Mouse (Mus musculus): ENCODE measurements around the gene Cdc42se2.

The Cdc42se2 gene

DNA sequence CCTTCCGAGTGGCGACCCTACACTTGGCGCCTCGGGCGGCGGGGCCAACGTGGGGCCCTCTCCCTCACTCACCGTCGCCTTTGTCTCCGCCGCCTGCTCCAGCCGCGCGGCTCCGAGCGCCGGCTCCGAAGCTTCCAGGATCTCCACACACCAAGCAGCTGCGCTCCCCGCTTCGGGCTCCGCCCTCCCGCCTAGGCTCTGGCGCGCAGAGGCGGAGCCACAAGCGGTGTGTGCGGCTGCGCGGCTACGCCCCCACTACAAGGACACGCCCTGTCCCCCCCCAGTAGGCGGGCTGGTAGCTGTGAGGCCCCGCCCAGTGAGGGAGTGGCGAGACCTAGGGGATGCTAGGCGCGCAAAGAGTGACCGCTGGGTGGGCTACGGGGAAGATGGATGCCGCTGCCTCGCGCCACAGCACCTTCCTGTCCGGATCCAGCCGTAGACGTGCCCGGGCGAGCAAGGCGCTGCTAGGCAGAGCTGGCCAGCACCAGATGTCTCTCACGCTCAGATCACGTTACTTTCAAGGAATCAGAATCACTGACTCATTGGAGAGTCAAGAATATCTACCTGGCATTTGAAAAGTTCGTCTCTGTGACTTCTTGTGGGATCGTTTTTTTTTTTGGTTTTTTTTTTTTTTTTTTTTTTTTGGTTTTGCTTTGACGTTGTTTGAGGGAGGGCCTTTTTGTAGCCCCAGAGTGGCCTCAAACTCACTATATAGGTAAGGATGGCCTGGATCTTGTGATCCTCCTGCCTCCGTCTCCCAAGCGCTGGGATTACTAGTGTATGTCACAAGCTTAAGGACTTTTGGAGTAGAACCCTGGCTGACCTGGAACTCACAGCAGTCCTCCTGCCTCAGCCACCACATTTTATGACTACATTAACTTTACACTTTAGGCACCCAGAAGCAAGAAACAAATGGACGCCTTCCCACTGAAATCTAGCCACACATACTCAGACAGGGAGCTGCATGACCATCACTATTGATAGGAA lies at the start of gene Cdc42se2:
Gene Cdc42se2, minus strand, starts transcription at position 188 of the 987 bp plus-strand sequence.
- peak; percentile 94 for DNase-seq (ENCODE audit: low spot score in 2 of 2)

DNA sequence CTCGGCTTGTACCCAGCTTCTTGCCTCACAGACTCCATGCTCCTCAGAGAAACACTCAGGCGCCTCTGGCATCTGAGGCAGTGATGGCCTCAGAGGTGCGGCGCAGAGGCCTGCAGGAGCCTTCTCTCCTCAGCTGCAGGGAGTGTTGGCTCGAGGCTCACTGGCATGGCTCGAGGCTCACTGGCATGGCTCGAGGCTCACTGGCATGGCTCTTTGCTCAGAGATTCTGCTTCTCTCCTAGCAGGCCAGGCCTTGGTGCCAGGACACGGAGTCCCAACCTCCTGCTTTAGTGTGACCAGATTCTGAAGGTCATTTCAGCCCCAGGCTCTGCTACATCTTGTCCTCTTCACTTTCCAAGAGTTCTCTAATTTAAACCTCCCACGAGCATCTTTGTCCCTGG lies 48.6 kb upstream of the Cdc42se2 start:
- DNase-seq (ENCODE audit: low spot score in 2 of 2), result no peak

DNA sequence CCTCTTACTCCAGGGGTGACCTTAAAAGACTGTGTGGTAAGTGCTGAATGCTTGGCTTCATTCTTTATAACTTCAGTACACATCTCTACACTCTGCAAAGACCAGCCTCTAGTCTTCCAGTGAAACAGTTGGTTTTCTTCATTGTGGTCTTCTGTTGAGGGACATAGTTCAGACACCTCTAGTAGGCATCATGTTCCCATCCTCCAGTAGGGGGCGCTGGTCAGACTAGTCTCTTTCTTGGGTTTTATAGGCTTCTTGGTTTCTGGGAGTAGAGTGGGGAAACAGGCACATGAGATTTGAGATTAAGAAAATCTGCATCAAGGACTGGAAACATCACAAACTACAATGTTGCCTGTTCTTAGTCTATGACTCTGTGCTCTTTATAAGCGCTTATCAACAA lies 47.1 kb upstream of the Cdc42se2 start:
- DNase-seq (ENCODE audit: low spot score in 2 of 2), result peak in 1 of 2 experiments; percentile 25

DNA sequence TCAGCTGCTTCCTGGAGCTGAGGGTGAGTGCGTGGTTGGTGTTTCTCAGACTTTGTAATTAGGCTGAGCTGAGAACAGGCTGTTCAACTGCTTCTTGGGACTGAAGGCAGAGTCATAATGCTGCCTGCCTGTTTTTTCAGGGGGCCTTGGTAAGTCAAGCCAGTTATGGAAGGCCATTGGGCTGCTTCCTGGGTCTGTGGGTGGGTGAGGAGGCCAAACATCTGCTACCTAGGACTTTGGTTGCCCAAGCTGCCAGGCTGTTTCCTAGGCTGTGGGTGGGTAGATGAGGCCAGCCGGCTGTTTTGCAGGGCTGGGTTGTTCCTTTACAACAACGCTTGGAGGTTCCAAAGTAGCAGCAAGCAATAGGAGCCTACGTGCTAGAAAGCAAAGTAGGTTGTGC lies 46.4 kb upstream of the Cdc42se2 start:
- DNase-seq (ENCODE audit: low spot score in 2 of 2), result no peak

DNA sequence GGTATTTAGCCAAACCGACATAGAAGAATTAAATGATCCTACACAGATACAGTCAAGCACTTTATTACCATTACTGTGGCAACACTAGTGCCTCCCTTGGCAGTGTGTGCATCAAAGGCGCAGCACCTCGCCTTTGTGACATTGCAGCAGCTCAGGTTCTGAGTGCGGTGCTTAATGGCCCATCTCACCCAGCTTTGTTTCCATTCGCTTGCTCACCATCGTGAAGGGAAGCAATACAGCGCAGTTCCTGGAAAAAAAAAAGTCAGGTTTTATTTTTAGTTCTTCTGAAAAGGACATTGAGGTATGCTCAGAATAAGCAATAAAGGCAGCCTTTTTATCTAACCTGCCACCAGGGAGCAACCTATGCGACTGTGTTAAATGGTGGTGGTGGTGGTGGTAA lies 39.3 kb upstream of the Cdc42se2 start:
- DNase-seq (ENCODE audit: low spot score in 2 of 2), result peak; percentile 56 to 60

DNA sequence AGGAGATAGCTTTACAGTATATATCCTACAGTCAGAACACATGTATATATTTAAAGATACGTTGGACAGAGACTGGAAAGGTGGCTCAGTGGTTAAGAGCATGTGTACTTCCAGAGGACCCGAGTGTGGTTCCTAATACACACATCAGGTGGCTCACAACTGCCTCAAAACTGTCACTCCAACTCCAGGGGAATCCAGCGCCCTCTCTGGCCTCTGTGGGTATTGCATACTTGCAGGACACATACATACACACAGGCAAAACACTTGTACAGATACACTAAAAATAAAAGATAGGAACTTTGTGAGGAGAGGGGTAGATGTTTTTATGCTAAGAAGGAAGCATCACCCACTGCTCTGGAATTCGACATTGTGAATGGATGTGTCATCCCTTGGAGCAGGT lies 38.3 kb upstream of the Cdc42se2 start:
- DNase-seq (ENCODE audit: low spot score in 2 of 2), result no peak

DNA sequence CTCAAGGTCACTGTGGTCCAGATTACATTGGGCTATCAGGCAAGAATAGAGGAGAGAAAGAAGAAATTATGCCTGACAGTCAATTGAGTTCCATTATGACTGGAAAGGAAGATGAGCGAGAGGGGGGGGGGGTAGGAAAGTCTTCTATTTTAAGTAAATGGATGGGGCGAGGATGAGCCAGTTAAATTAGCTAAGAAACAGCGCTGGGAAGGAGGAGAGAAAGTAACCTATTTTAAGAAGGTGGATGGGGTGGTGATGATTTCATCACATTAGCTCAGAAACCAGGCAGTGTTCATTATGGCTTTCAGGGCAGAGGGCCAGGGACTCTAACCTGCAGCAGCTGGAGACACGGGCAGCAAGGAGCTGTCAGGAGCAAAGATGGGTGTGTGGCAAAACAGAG lies 36.0 kb upstream of the Cdc42se2 start:
- DNase-seq (ENCODE audit: low spot score in 2 of 2), result no peak

DNA sequence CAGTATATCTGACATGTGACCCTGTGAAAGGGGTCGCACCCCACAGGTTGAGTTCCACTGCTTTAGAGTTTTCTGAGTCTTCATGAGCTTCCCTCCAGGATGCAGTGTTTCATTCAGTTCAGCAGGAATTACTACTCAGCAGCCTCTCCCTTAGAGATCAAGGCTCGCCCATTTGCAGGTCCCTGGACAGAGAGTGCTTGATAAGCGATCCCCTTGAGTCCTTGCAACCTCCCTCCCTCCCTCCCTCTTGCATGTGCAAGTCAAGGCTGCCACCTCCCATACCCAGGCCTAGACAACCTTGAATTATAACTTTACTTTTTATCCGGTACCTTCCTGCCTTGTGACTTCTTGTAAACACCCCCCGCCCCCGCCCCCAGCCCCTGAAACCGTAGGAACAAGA lies 32.0 kb upstream of the Cdc42se2 start:
- DNase-seq (ENCODE audit: low spot score in 2 of 2), result no peak

DNA sequence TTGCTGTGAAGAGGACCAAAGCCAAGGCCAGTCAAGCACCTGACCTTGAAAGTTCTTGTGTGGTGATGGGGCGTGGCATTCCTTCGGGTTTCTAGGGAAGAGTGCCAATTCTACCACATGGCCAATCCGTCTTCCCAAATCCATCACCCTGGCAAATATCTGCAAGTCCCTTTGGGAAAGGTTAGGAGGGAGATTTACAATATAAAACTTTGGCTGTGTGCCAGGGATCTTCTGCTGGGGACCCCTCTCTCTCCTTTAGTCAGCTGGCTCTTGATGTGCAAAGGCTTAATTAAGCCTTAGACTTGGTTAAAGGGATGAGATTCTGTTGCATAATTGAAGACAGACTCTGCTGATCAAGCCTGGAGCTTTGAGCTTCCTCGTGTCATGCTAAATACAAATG lies 30.0 kb upstream of the Cdc42se2 start:
- DNase-seq (ENCODE audit: low spot score in 2 of 2), result no peak

DNA sequence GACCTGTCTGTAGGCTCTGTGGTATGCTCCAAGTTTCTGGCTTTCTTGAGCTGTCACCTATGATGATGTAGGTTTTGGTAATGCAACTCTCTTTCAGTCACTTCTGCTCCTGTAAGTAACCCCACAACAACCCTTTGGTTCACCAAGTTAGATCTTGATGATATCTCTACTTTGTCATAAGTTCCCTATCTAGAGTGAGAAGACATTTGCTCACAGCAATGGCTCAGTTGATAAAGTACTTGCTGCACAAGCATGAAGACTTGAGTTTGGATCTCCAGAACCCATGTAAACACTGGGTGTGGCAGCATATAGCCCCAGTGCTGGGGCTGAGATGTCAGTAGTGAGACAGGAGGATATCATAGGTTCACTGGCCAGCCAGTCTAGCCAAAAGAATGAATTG lies 28.2 kb upstream of the Cdc42se2 start:
- no peak for DNase-seq (ENCODE audit: low spot score in 2 of 2)

DNA sequence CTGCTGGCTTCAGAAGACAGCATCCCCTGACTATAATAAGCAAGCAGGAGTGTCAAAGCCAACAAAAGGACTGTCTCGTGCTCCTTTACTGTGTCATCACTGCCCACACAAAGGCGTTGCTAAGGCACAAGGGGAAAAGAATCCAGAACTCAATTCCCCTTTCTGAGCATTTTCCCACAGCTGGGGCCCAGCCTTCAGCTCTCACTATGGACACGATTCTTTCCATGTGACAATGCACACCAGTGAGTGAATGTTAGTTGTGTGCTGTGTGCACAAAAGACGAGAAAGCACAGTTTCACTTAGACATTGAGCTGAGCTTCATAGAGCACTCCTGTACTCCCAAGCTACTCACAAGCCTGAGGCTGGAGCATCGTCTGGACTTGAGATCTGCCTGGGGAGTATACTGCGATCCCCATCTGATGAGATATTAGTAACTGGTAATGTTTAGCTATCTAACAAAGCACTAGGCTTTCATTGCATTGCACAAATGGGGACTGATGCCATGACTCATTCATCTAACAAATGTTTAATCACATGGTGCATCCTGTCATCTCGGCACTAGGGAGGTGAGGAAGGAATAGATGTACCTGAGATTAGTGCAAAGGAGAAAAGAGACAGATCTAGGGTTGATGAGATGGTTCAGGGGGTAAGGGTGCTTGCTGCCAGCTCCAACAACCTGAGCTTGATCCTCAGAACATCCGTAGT lies 25.5 kb upstream of the Cdc42se2 start:
- no peak for DNase-seq (ENCODE audit: low spot score in 2 of 2)

DNA sequence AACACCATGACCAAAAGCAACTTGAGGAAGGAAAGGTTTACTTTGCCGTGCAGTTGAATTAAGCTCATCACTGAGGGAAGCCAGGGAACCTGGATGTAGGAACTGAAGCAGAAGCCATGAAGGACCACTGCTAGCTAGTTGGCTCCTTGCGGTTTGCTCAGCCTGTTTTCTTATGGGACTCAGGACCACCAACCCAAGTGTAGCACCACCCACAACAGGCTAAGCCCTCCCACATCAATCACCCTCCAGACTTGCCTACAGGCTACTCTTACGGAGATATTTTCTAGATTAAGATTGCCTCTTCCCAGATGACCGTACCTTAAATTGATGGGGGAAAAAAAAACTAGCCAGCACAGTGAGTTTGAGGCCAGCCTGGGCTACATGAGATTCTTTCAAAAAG lies 24.8 kb upstream of the Cdc42se2 start:
- DNase-seq (ENCODE audit: low spot score in 2 of 2), result no peak

DNA sequence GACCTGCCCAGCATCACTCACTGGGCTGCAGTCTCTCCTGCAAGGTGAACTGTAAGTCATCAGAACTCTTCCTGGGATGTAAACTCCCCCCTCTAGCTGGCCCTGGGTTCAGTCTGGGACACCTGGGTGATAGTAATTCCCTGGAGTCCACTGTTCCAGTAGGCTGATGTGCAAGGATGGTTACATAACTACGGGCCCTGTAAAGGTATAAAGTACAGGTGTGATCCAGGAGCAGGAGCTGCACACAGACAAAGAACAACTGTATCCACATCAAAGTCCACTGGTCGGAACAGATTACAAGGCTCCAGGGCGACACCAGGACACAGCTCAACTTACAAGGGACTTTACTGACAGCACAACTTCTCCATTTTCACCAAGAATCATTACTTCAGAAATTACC lies 23.6 kb upstream of the Cdc42se2 start:
- no peak for DNase-seq (ENCODE audit: low spot score in 2 of 2)

DNA sequence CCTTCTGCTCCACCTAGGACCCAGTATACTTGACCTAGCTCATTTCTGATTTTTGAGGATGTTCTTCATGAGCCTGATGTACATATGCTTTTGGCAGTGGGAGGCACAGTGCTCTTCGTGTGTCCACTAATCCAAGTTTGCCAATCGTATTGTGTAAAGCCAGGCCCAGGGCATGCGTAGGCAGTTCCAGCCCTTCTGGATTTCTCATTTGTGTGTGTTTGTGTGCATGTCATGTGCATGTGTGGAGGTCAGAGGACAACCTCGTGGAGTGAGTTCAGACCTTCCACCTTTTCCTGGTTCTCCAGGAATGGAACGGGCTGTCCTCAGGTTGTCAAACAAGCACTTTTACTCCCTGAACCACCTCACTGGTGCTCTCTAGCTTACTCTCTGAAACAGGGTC lies 22.1 kb upstream of the Cdc42se2 start:
- no peak for DNase-seq (ENCODE audit: low spot score in 2 of 2)

DNA sequence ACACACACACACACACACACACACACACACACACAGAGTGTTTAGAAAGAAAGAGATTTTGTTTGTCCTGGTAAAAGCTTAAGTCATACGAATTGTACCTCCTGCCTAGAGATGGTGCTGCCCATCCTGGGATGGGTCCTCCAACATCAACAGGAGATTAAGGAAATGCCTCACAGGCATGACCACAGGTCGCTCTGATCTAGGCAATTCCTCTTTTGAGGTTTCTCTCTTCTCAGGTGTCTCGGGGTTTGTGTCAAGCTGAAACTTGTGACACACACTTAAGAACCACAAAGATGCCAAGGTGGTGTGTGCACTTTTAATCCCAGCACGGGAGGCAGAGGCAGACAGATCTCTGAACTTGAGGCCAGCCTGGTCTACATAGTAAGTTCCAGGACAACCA lies 20.7 kb upstream of the Cdc42se2 start:
- DNase-seq (ENCODE audit: low spot score in 2 of 2), result peak; percentile 49 to 60

DNA sequence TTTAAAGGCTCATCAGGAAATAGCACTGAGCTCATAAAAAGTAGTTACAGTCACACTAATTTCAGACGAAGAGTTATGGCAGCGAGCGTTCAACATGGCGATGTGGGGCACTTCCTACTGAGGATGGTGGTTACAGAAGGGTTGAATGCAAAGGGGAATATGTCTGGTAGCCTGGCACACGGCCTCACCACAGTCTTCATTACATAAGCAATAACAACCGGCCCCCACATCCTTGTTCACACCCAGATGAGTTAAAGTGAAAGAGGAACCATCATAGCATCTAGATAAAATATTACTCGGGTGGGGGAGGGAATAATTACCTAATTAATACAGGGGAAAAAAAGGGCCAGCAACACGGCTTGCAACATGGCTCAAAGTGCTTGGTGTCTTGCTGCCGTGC lies 20.2 kb upstream of the Cdc42se2 start:
- peak; percentile 78 to 84 for DNase-seq (ENCODE audit: low spot score in 2 of 2)

DNA sequence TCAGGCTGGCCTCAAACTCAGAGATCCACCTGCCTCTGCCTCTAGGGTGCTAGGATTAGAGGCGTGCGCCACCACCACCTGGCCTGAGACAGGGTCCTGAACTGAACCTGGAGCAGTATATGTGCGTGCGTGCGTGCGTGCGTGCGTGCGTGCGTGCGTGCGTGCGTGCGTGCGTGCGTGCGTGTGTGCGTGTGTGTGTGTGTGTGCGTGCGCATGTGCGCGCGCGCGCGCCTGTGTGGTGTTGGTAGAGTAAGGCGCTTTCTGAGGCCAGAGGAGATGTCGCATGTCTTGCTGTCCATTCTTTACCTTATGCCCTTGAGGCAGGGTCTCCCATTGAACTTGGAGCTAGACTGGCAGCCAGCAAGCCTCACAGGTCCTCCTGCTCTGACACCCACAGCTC lies 19.4 kb upstream of the Cdc42se2 start:
- no peak for DNase-seq (ENCODE audit: low spot score in 2 of 2)

DNA sequence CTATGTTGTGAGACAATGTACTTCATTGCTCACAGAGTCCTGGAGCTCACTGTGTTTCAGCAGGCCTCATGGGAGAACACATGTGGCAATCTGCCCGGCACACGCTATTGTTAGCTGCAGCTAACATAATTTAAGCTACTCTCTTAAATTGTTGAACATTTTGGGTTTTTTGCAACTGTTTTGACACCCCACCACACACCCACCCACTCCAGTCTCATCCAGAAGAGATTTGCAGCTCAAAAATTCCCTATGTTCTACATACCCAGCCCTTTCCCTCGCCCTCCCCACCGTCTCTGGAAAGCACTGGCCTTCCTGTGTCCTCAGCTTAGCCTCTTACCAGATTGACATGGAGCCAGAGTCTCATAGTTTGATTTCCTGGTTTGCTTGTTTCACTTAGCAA lies 17.7 kb upstream of the Cdc42se2 start:
- no peak for DNase-seq (ENCODE audit: low spot score in 2 of 2)

DNA sequence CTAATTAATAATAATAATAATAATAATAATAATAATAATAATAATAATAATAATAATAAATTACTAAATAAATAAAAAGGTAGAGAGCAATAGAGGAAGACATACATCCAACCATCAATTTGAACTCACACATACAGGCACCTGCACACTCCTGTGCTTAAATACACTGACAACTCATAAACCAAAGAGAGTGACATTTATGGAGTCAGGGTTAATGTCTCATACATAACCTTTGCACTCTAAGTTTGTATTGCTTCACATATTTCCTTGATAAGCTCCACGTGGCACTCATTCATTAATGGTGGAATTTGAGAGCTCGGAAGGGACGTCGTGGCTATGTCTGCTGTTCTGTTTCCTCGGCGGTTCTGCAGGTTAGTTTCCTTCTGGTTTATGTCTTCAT lies 15.1 kb upstream of the Cdc42se2 start:
- no peak for DNase-seq (ENCODE audit: low spot score in 2 of 2)

DNA sequence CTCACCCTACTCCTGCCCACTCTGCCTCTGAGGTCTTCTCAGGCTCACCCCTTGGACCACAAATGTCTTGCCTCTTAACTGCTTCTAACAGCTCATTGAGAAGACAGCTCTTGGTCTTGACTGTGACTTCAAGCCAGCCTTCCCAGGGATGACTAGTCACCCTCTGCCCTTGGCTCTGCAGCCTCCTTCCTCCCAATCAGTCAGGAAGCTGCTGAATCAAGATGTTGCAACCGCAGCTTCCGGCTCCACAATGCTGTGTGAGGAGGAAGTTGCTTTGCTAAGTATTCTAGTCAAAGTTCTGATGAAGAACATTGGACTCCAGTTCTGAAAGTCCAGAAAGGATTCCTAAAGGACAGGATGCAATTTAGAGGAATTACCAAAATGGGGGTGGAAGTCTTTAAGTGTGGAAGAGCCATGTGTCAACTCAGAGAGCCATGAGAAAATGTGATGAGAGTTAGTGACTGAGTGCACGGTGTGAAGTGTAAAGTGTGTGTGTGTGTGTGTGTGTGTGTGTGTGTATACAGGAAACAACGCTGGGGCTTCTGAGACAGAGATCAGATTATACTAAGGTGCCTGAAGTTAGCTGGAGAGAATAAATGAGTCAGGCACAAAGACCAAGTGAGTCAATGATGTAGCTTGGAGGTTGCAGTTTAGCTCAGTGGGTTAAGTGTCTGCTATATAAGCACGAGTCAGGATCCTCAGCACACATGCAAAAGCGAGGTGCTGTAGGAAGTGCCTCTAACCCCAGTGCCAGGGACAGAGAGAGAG lies 14.5 kb upstream of the Cdc42se2 start:
- DNase-seq (ENCODE audit: low spot score in 2 of 2), result peak; percentile 84 to 87

DNA sequence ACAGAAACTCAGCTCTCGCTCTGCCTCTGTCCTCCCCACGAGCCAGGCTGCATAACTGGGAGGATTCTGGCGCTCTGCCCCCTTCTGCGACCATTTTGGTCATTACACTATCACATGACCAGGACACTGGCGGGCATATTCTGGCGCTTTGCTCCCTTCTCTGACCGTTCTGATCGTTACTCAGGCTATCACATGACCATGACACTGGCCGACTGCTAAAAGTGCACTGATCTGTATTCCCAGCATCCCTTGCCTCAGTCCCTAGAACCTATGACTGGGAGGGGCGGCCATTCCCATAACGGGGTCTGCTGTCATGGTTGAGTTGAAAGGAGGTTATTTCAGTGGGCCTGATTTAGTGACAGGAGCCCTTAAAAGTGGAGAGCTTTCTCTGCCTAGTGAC lies 9.1 kb upstream of the Cdc42se2 start:
- no peak for DNase-seq (ENCODE audit: low spot score in 2 of 2)

DNA sequence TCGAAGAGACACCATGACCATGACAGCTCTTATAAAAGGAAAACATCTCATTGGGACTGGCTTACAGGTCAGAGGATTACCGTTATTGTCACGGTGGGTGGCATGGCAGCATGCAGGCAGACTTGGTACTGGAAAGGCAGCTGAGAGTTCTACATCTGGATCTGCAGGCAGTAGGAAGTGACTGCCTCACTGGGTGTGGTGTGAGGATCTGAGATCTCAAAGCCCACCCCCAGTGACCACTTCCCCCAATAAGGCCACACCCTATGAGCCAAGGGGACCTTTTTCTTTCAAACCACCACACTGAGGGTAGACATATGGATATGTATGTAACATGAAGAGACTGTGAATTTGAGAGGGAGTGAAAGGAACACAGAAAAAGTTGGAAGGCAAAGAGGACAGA lies 7.2 kb upstream of the Cdc42se2 start:
- DNase-seq (ENCODE audit: low spot score in 2 of 2), result no peak

Data from spleen, postnatal 36 days (tissue).